Mouse (Mus musculus) erythroblast, embryonic 14.5 days (primary cell): ENCODE results near the gene Myo18a.

Source experiments
- GATA1 ChIP-seq: IDR thresholded peaks from 2 replicates; pipeline ENCODE4 v1.6.1; 2012; ENCODE audit warnings: low read length, inconsistent platforms, mixed read lengths
- TAL1 ChIP-seq: IDR thresholded peaks from 3 replicates; pipeline ENCODE4 v1.6.1; 2012; ENCODE audit warnings: low read length, inconsistent platforms, mixed read lengths

- TF ChIP-seq GATA1 = no peak
- no peak for TF ChIP-seq TAL1
These were observed 37.9 kb upstream of the Myo18a start, which contains the start of gene Cryba1 for GRCm38 (mm10) chr11:77725183-77725582.
